In the genomic region with DNA sequence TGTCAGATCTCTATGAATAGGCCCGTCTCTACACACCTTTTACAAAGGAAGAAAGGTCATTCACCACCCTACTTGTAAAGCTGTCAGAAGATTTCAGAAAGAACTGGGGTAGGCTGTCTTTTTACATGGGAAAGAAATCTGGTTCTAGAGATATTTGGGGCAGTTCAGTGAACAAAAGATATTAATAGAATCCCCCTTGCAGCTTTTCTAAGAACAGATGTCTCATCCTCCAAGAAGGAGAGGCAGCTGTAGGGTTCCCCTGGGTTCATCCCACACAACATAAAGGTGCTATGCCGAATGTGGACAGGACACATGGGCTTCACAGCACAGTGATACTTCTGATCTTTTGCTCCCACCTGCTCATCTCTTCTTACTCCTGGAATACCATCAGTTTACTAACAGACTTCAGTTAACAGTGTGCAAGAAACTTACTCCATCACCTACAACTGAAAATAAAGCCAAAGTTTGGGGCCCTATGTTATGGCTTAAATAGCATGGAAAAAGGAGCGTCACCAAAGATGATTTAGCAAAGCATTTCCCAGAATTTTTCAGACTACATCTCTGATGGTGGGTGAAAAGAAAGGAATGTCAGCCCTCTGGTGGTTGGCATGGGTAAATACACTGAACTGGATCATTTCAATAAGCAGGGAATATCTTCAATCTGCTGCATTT, we compare ENCODE assay signal across 8 mouse cellular contexts.
DNase-seq lines count a peak whose midpoint lies in the region; TF ChIP-seq lines count a peak whose summit lies in the region.
"Had no signal": no experiment of that assay in that cellular context is flagged by ENCODE, and none has a peak within 500 bp of the region (broad histone marks: within the 10 kb centered on the region; RNA-seq: fewer than 3 reads in every experiment).

No protein-coding gene starts in this region.

- DNase-seq in layer of hippocampus, postnatal 14 days (ENCODE audit: low spot score in 2 of 2) = peak; percentile 12 to 67
- no peak for DNase-seq in layer of hippocampus, adult 11-12 months (ENCODE audit: low spot score)
- peak; percentile 77 for DNase-seq in brain, adult 2 months (ENCODE audit: low read depth, low spot score)
- peak; percentile 16 for DNase-seq in forelimb bud, embryonic 11.5 days (ENCODE audit: low read depth, low spot score)
- DNase-seq in urinary bladder, adult 18-20 months (ENCODE audit: low spot score in 2 of 2) = no peak
- no peak for DNase-seq in T-cell, adult 2 months (ENCODE audit: low spot score)

- TF ChIP-seq CTCF in olfactory bulb, adult 2 months (IDR thresholded peaks at IDR 0.05; ENCODE audit: insufficient read depth, low read depth, low read length) = no peak

- 28% methylated on average over 3 of the region's 3 CpGs for WGBS in olfactory bulb, adult 2 months

- no peak for TF ChIP-seq POLR2A in olfactory bulb, adult 2 months (IDR thresholded peaks at IDR 0.05; ENCODE audit: insufficient read depth, low read depth, low read length)

- H3K27ac ChIP-seq in olfactory bulb, adult 2 months (ENCODE audit: insufficient read depth, low read depth, low read length) = peak overlapping the region; percentile 7; the same call in 1 of the 2 replicates
- H3K27ac ChIP-seq: limb, embryonic 12.5 days had no signal

- no peak overlapping the region for H3K4me3 ChIP-seq in olfactory bulb, adult 2 months (ENCODE audit: insufficient read depth, low read depth, low read length)
- H3K4me3 ChIP-seq: limb, embryonic 12.5 days had no signal

- H3K4me1 ChIP-seq in olfactory bulb, adult 2 months (ENCODE audit: control insufficient read depth, insufficient read depth, low read length) = no peaks in the 10 kb centered on the region
- H3K4me1 ChIP-seq: limb, embryonic 12.5 days had no signal

Comparison
In these comparisons a context has a peak if more than half of its experiments do, and no peak if none do; other contexts are left out.
1. DNase-seq: peak in layer of hippocampus, postnatal 14 days (2 of 2), brain, adult 2 months (single experiment) and forelimb bud, embryonic 11.5 days (single experiment); none in layer of hippocampus, adult 11-12 months (single experiment), urinary bladder, adult 18-20 months (0 of 2) and T-cell, adult 2 months (single experiment).